Mouse (Mus musculus): ENCODE measurements around the gene Plod3.

- TF ChIP-seq EP300 (optimal IDR thresholded peaks at IDR 0.05) (no peak), CTCF (IDR thresholded peaks at IDR 0.05; ENCODE audit: low read depth) (no peak)
Observed at GRCm38 (mm10) chr5:137043997-137044396, 57.2 kb downstream of the Plod3 start.

All from stomach, postnatal 0 days (tissue).